Mouse (Mus musculus) lung, adult 18-20 months (tissue): ENCODE data around the gene Gm6993.

Source experiments
- DNase-seq, 2 experiments: peaks; one replicate each; pipeline ENCODE4 v3.0.0; 2022; ENCODE audit warnings: mixed read lengths in 2 of 2

Gene Gm6993

GRCm38 (mm10) chr12:31272012-31272735 lies 31.6 kb downstream of the Gm6993 start:
- DNase-seq: no peak

GRCm38 (mm10) chr12:31272846-31273245 lies 32.3 kb downstream of the Gm6993 start:
- DNase-seq: no peak

- no peak for DNase-seq
Measured at GRCm38 (mm10) chr12:31273646-31274045, 33.1 kb downstream of the Gm6993 start.

- DNase-seq: no peak
Measured at GRCm38 (mm10) chr12:31275411-31275810, 34.8 kb downstream of the Gm6993 start.

GRCm38 (mm10) chr12:31278270-31278669 lies 37.7 kb downstream of the Gm6993 start:
- DNase-seq: no peak

GRCm38 (mm10) chr12:31280318-31280717 lies 39.7 kb downstream of the Gm6993 start:
- DNase-seq: no peak

GRCm38 (mm10) chr12:31281100-31281591 lies 40.6 kb downstream of the Gm6993 start:
- DNase-seq: peak in 1 of 2 experiments; percentile 33

GRCm38 (mm10) chr12:31282241-31282640 lies 41.7 kb downstream of the Gm6993 start:
- DNase-seq: no peak

GRCm38 (mm10) chr12:31283131-31283530 lies 42.6 kb downstream of the Gm6993 start:
- DNase-seq: no peak

GRCm38 (mm10) chr12:31283617-31284136 lies 43.1 kb downstream of the Gm6993 start:
- DNase-seq: no peak

- no peak for DNase-seq
Measured at GRCm38 (mm10) chr12:31289046-31289445, 48.5 kb downstream of the Gm6993 start.
